Comparison of ENCODE assay signal across 8 mouse cellular contexts in genomic region chr9:89496729-89497398, GRCm38 (mm10).
DNase-seq lines count a peak whose midpoint lies in the region; ATAC-seq lines count a peak whose summit lies in the region.
"Had no signal": no experiment of that assay in that cellular context is flagged by ENCODE, and none has a peak within 500 bp of the region (broad histone marks: within the 10 kb centered on the region; RNA-seq: fewer than 3 reads in every experiment).

No protein-coding gene starts in this region.

- no peak overlapping the region for H3K4me3 ChIP-seq in midbrain, embryonic 10.5 days

- no peaks in the 10 kb centered on the region for H3K27me3 ChIP-seq in midbrain, embryonic 10.5 days (ENCODE audit: low read depth, poor library complexity, severe bottlenecking)

- H3K4me1 ChIP-seq in midbrain, embryonic 10.5 days, result peaks cover 10% of the 10 kb centered on the region

- ATAC-seq in megakaryocyte-erythroid progenitor cell, adult 5-6 weeks (replicated peaks; ENCODE audit: low FRiP score, low TSS enrichment, poor library complexity, severe bottlenecking), result no peak

- WGBS in midbrain, embryonic 10.5 days, result 65% methylated on average over 14 of the region's 14 CpGs

- H3K36me3 ChIP-seq in midbrain, embryonic 10.5 days, result no peaks in the 10 kb centered on the region

- peak overlapping the region; percentile 65; the same call in 1 of the 2 replicates for H3K27ac ChIP-seq in midbrain, embryonic 10.5 days (replicated peaks)

- peak; percentile 16 for DNase-seq in R1 (ENCODE audit: low read depth, low spot score)
- peak; percentile 24 for DNase-seq in adrenal gland, postnatal 14 days
- DNase-seq in forelimb bud, embryonic 11.5 days (ENCODE audit: low read depth, low spot score), result peak; percentile 51
- no peak for DNase-seq in midbrain, embryonic 10.5 days (ENCODE audit: low spot score)
- DNase-seq in lung, postnatal 36 days, result no peak
- DNase-seq in MN1 (ENCODE audit: low spot score), result no peak
- DNase-seq: left cerebral cortex, postnatal 4 days had no signal

- H3K9me3 ChIP-seq in midbrain, embryonic 10.5 days (replicated peaks), result no peaks in the 10 kb centered on the region

Comparison
In these comparisons a context has a peak if more than half of its experiments do, and no peak if none do; other contexts are left out.
1. DNase-seq: peak in R1 (single experiment), adrenal gland, postnatal 14 days (single experiment) and forelimb bud, embryonic 11.5 days (single experiment); none in midbrain, embryonic 10.5 days (single experiment), lung, postnatal 36 days (single experiment) and MN1 (single experiment).